Mouse (Mus musculus): Measurements from ENCODE around the gene Elp6.

The Elp6 gene

GRCm38 (mm10) chr9:110362337-110362736, 57.4 kb downstream of the Elp6 start:
- no peak for DNase-seq

GRCm38 (mm10) chr9:110366746-110367145, 61.8 kb downstream of the Elp6 start:
- DNase-seq: no peak

- DNase-seq: no peak
These were observed 64.9 kb downstream of the Elp6 start for GRCm38 (mm10) chr9:110369860-110370259.
